Mouse (Mus musculus) thymus, postnatal 10 days (tissue): ENCODE data around the gene H6pd.

Source experiments
- DNase-seq, 2 experiments: peaks; one replicate each; pipeline ENCODE4 v3.0.0; 2021; ENCODE audit warnings: low spot score in 2 of 2

H6pd gene

GRCm38 (mm10) chr4:149999510-149999900 lies 9.3 kb downstream of the H6pd start:
- no peak for DNase-seq

- DNase-seq: no peak
Observed at GRCm38 (mm10) chr4:149998786-149999509, 9.9 kb downstream of the H6pd start.

GRCm38 (mm10) chr4:149997999-149998398 lies 10.8 kb downstream of the H6pd start:
- DNase-seq: no peak

- no peak for DNase-seq
Observed at GRCm38 (mm10) chr4:149996440-149996839, 12.4 kb downstream of the H6pd start.

GRCm38 (mm10) chr4:149995911-149996310 lies 12.9 kb downstream of the H6pd start:
- DNase-seq: no peak

GRCm38 (mm10) chr4:149994218-149994617 lies 14.6 kb downstream of the H6pd start:
- no peak for DNase-seq

GRCm38 (mm10) chr4:149992670-149993032 lies 16.2 kb downstream of the H6pd start:
- no peak for DNase-seq

GRCm38 (mm10) chr4:149991755-149992669 lies 16.8 kb downstream of the H6pd start:
- DNase-seq: no peak

GRCm38 (mm10) chr4:149990954-149991633 lies 17.7 kb downstream of the H6pd start:
- peak; percentile 80 to 86 for DNase-seq

- DNase-seq: peak in 1 of 2 experiments; percentile 27
Observed at GRCm38 (mm10) chr4:149990212-149990953, 18.4 kb downstream of the H6pd start.

- peak; percentile 84 to 92 for DNase-seq
Observed at GRCm38 (mm10) chr4:149988931-149989556, 19.8 kb downstream of the H6pd start.

GRCm38 (mm10) chr4:149988301-149988700 lies 20.5 kb downstream of the H6pd start:
- no peak for DNase-seq

- DNase-seq: no peak
Observed at GRCm38 (mm10) chr4:149986671-149987417, 22.0 kb downstream of the H6pd start.

- DNase-seq: no peak
Observed at GRCm38 (mm10) chr4:149983921-149984645, 24.7 kb downstream of the H6pd start.

GRCm38 (mm10) chr4:149982154-149982553 lies 26.7 kb downstream of the H6pd start:
- DNase-seq: no peak

- DNase-seq: peak; percentile 60 to 85
Observed at GRCm38 (mm10) chr4:149979819-149980308, 29.0 kb downstream of the H6pd start.

GRCm38 (mm10) chr4:149978820-149979219 lies 30.0 kb downstream of the H6pd start:
- no peak for DNase-seq

GRCm38 (mm10) chr4:149977801-149978544 lies 30.9 kb downstream of the H6pd start:
- no peak for DNase-seq

GRCm38 (mm10) chr4:149977181-149977580 lies 31.6 kb downstream of the H6pd start:
- no peak for DNase-seq
